Mouse (Mus musculus) myocyte (in vitro differentiated cells): ENCODE measurements around the gene Rell1. TPM values are rescaled to one million over a fixed set of nuclear protein-coding genes. Genes with fewer than 3 reads are reported as not detected.

Experiments used
- H3K27me3 ChIP-seq: one replicate; pipeline ENCODE4 v1.6.1; 2011; ENCODE audit not compliant: control insufficient read depth, insufficient read depth, insufficient read length
- H3K36me3 ChIP-seq: one replicate; pipeline ENCODE4 v1.6.1; 2011; ENCODE audit not compliant: control insufficient read depth, insufficient read depth
- H3K4me2 ChIP-seq: one replicate; pipeline ENCODE4 v1.6.1; 2011; ENCODE audit warnings: low read depth, control low read depth
- H3K4me3 ChIP-seq: one replicate; pipeline ENCODE4 v1.5.1; 2011; ENCODE audit warnings: mild to moderate bottlenecking, control low read depth, moderate library complexity
- H3K79me2 ChIP-seq: one replicate; pipeline ENCODE4 v1.6.1; 2011; ENCODE audit not compliant: control insufficient read depth, insufficient read depth
- H3ac ChIP-seq: one replicate; pipeline ENCODE4 v1.6.1; 2011; ENCODE audit not compliant: control insufficient read depth, insufficient read length
- CEBPB ChIP-seq: IDR thresholded peaks from 2 replicates; pipeline ENCODE4 v1.6.1; 2011; ENCODE audit warnings: mild to moderate bottlenecking, moderate library complexity; ENCODE audit not compliant: poor library complexity, insufficient read depth, severe bottlenecking
- E2F4 ChIP-seq: IDR thresholded peaks from one replicate; pipeline ENCODE4 v1.6.1; 2011; ENCODE audit warnings: mild to moderate bottlenecking, control low read depth, moderate library complexity; ENCODE audit not compliant: insufficient read depth
- MAX ChIP-seq: IDR thresholded peaks from one replicate; pipeline ENCODE4 v1.6.1; 2011; ENCODE audit warnings: low read depth, mild to moderate bottlenecking, control low read depth
- MYOD1 ChIP-seq, 3 experiments: IDR thresholded peaks; one replicate each; pipeline ENCODE4 v1.6.1; 2011; ENCODE audit warnings: control low read depth in 2 of 3, low read depth in 2 of 3, mild to moderate bottlenecking in 2 of 3, moderate library complexity in 1 of 3; ENCODE audit not compliant: insufficient read length in 2 of 3, control insufficient read depth in 1 of 3
- MYOG ChIP-seq, 3 experiments: IDR thresholded peaks; one replicate each; pipeline ENCODE4 v1.6.1; 2011; ENCODE audit warnings: control low read depth in 2 of 3, low read depth in 2 of 3, mild to moderate bottlenecking in 2 of 3; ENCODE audit not compliant: insufficient read length in 2 of 3, control insufficient read depth in 1 of 3, insufficient read depth in 1 of 3
- POLR2A ChIP-seq: IDR thresholded peaks from one replicate; pipeline ENCODE4 v1.6.1; 2011; ENCODE audit warnings: low read depth, mild to moderate bottlenecking, control low read depth, moderate library complexity; ENCODE audit not compliant: insufficient read length
- POLR2AphosphoS2 ChIP-seq: IDR thresholded peaks from one replicate; pipeline ENCODE4 v1.6.1; 2011; ENCODE audit warnings: low read depth, control low read depth; ENCODE audit not compliant: insufficient read length
- REST ChIP-seq: IDR thresholded peaks from one replicate; pipeline ENCODE4 v1.6.1; 2011; ENCODE audit warnings: mild to moderate bottlenecking, control low read depth, moderate library complexity; ENCODE audit not compliant: insufficient read depth, insufficient read length
- SRF ChIP-seq: IDR thresholded peaks from one replicate; pipeline ENCODE4 v1.6.1; 2011; ENCODE audit warnings: low read depth; ENCODE audit not compliant: control insufficient read depth, insufficient read length
- TCF12 ChIP-seq: IDR thresholded peaks from one replicate; pipeline ENCODE4 v1.6.1; 2011; ENCODE audit warnings: mild to moderate bottlenecking, control low read depth; ENCODE audit not compliant: poor library complexity, insufficient read depth, severe bottlenecking
- TCF3 ChIP-seq: IDR thresholded peaks from one replicate; pipeline ENCODE4 v1.6.1; 2011; ENCODE audit warnings: low read depth, control low read depth; ENCODE audit not compliant: insufficient read length
- USF1 ChIP-seq: IDR thresholded peaks from one replicate; pipeline ENCODE4 v1.6.1; 2011; ENCODE audit warnings: low read depth, mild to moderate bottlenecking, control low read depth, moderate library complexity
- polyA plus RNA-seq: library from polyadenylated mRNA; unstranded; fragments of >200 nt; fragmentation: generic; extraction: Trizol; gene quantifications from one replicate; pipeline ENCODE4 v1.2.1, GENCODE M21; 2012; ENCODE audit warnings: missing spikeins

Rell1 gene
- polyA plus RNA-seq, 1 experiment: 25.9 TPM

- Histone ChIP-seq H3ac (no peak overlapping the region), H3K27me3 (no peaks in the 10 kb centered on the region), H3K4me3 (no peak overlapping the region), H3K79me2 (no peaks in the 10 kb centered on the region), H3K4me2 (no peak overlapping the region), H3K36me3 (no peaks in the 10 kb centered on the region)
- TF ChIP-seq E2F4 (no peak), TCF3 (no peak), POLR2AphosphoS2 (no peak), CEBPB (no peak), MYOD1 (IDR thresholded peaks at IDR 0.05; ENCODE audit: control insufficient read depth in 1 of 3, insufficient read length in 2 of 3, low read depth in 2 of 3) (no peak), USF1 (no peak), POLR2A (no peak), SRF (no peak), MYOG (IDR thresholded peaks at IDR 0.05; ENCODE audit: control insufficient read depth in 1 of 3, insufficient read depth in 1 of 3, insufficient read length in 2 of 3, low read depth in 2 of 3) (no peak), REST (no peak), MAX (no peak), TCF12 (no peak)
Observed at GRCm38 (mm10) chr5:63879026-63879425, 89.7 kb downstream of the Rell1 start.

- Histone ChIP-seq H3ac (no peak overlapping the region), H3K4me2 (no peak overlapping the region), H3K4me3 (no peak overlapping the region), H3K79me2 (no peaks in the 10 kb centered on the region), H3K36me3 (no peaks in the 10 kb centered on the region), H3K27me3 (no peaks in the 10 kb centered on the region)
- TF ChIP-seq MAX: no peak
- no peak for TF ChIP-seq SRF
- TF ChIP-seq E2F4: no peak
- no peak for TF ChIP-seq TCF3
- TF ChIP-seq REST: no peak
- no peak for TF ChIP-seq USF1
- no peak for TF ChIP-seq TCF12
- no peak for TF ChIP-seq POLR2AphosphoS2
- no peak for TF ChIP-seq CEBPB
- no peak for TF ChIP-seq POLR2A
- TF ChIP-seq MYOG (IDR thresholded peaks at IDR 0.05; ENCODE audit: control insufficient read depth in 1 of 3, insufficient read depth in 1 of 3, insufficient read length in 2 of 3, low read depth in 2 of 3): no peak
- TF ChIP-seq MYOD1 (IDR thresholded peaks at IDR 0.05; ENCODE audit: control insufficient read depth in 1 of 3, insufficient read length in 2 of 3, low read depth in 2 of 3): no peak
Observed at GRCm38 (mm10) chr5:63876081-63876480, 92.6 kb downstream of the Rell1 start.

DNA sequence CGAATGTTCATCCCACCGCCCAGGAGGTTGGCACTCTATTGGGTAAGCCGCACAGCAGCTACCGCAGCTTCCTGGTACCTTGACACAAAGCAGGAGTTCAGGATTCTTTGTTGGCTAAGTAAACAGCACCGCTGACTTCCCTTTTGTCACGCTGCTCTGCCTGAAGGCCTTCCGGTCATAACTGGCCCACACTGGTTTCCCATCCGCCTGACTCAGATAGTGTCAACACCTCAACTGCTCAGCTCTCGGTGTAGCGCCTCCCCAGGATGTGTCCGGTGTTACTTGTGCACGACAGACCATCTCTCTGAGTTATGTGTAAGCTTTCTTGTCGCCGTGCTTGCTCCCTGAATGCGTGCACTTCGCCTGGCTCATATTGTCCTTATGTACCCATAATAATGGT is 93.8 kb downstream of the Rell1 start:
- Histone ChIP-seq H3ac (no peak overlapping the region), H3K36me3 (no peaks in the 10 kb centered on the region), H3K79me2 (no peaks in the 10 kb centered on the region), H3K4me3 (no peak overlapping the region), H3K4me2 (no peak overlapping the region), H3K27me3 (no peaks in the 10 kb centered on the region)
- TF ChIP-seq POLR2A: no peak
- TF ChIP-seq MYOD1 (IDR thresholded peaks at IDR 0.05; ENCODE audit: control insufficient read depth in 1 of 3, insufficient read length in 2 of 3, low read depth in 2 of 3): no peak
- no peak for TF ChIP-seq TCF3
- no peak for TF ChIP-seq MAX

DNA sequence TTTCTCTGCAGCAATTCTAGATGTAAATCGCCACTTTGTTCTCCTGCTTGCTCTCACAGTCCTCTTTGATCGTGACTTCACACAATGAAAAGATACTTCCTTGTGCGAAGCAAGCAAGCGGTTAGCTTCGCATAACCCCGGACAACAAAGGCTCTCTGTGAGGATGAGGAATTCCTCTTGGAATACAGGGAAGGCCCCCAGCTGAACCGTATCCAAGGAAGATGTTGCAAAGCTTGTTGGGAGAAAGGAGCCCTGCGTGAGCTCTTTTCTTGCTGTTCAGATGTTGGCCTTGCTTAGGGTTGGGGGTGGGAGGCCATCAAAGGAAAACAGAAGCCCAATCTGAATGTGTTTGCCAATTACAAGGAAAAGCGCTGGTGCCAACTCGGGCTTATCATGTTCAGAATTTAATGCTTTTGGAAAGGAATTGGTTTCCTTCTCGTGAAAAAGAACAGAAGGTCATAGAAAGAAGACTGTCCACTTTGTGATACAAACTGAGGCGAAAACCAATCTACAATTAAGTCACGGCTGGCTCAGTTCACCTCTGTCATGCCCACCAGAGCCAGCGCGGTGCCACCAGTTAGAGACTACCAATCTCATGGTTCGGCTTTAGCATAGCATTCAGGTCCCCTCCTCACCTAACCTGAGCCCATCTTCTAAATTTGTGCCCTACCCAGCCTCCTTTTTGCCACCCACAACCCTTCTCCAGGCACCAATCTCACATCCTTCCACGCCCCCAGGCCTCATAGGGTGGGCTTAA is 96.3 kb downstream of the Rell1 start:
- Histone ChIP-seq H3K79me2 (no peaks in the 10 kb centered on the region), H3ac (no peak overlapping the region), H3K4me2 (no peak overlapping the region), H3K27me3 (no peaks in the 10 kb centered on the region), H3K4me3 (no peak overlapping the region), H3K36me3 (no peaks in the 10 kb centered on the region)
- no peak for TF ChIP-seq CEBPB
- no peak for TF ChIP-seq REST
- no peak for TF ChIP-seq MYOD1 (IDR thresholded peaks at IDR 0.05; ENCODE audit: control insufficient read depth in 1 of 3, insufficient read length in 2 of 3, low read depth in 2 of 3)
- TF ChIP-seq POLR2AphosphoS2: no peak
- no peak for TF ChIP-seq E2F4
- TF ChIP-seq TCF3: no peak
- no peak for TF ChIP-seq TCF12
- TF ChIP-seq POLR2A: no peak
- TF ChIP-seq SRF: no peak
- no peak for TF ChIP-seq MAX
- no peak for TF ChIP-seq USF1
- TF ChIP-seq MYOG (IDR thresholded peaks at IDR 0.05; ENCODE audit: control insufficient read depth in 1 of 3, insufficient read depth in 1 of 3, insufficient read length in 2 of 3, low read depth in 2 of 3): no peak

DNA sequence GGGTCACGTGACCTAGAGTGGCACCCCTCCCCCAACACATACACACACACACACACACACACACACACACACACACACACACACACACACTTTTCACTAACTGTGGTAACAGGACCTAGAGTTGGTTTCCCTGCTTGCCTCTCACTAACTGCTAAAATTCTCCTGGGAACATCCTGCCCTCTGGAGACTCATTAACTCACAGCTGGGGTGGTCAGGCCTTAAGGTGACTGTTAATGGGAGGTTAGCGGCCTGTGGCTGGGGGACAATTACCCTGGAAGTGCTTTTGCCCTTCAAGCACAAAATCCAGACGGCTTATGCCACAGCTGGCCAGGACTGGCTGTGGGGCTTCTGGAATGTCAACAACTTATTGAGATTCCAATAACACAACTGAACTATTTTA is 101.3 kb downstream of the Rell1 start:
- Histone ChIP-seq H3ac (no peak overlapping the region), H3K27me3 (peaks cover 5% of the 10 kb centered on the region), H3K79me2 (no peaks in the 10 kb centered on the region), H3K36me3 (no peaks in the 10 kb centered on the region), H3K4me2 (no peak overlapping the region), H3K4me3 (no peak overlapping the region)
- no peak for TF ChIP-seq TCF12
- no peak for TF ChIP-seq REST
- TF ChIP-seq USF1: no peak
- TF ChIP-seq MAX: no peak
- no peak for TF ChIP-seq MYOD1 (IDR thresholded peaks at IDR 0.05; ENCODE audit: control insufficient read depth in 1 of 3, insufficient read length in 2 of 3, low read depth in 2 of 3)
- TF ChIP-seq CEBPB: no peak
- no peak for TF ChIP-seq SRF
- no peak for TF ChIP-seq MYOG (IDR thresholded peaks at IDR 0.05; ENCODE audit: control insufficient read depth in 1 of 3, insufficient read depth in 1 of 3, insufficient read length in 2 of 3, low read depth in 2 of 3)
- no peak for TF ChIP-seq TCF3
- no peak for TF ChIP-seq E2F4
- no peak for TF ChIP-seq POLR2A
- TF ChIP-seq POLR2AphosphoS2: no peak
